Mouse (Mus musculus): Measurements from ENCODE around the gene Gm37240.

Gene Gm37240

DNA sequence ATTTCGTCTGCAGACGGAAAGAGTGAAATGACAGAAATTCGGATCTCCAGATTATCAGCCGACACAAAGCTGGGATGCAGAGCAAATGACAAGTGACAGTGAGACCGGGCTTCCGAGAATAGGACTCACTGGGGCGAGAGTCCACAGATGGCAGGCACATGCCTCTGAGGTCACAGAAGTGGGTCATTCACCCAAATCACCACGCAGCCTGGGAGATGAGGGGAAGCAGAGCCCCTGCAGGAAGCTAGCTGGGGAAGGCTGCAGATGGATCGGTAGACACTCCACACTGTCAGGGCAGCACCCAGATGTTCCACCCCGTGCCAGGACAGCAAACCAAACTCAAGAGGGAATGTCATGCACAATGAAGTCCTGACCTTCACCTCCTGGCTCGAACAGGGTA, 372.6 kb downstream of the Gm37240 start:
- intact Hi-C loops (cut with DNase I) = no loop called here

DNA sequence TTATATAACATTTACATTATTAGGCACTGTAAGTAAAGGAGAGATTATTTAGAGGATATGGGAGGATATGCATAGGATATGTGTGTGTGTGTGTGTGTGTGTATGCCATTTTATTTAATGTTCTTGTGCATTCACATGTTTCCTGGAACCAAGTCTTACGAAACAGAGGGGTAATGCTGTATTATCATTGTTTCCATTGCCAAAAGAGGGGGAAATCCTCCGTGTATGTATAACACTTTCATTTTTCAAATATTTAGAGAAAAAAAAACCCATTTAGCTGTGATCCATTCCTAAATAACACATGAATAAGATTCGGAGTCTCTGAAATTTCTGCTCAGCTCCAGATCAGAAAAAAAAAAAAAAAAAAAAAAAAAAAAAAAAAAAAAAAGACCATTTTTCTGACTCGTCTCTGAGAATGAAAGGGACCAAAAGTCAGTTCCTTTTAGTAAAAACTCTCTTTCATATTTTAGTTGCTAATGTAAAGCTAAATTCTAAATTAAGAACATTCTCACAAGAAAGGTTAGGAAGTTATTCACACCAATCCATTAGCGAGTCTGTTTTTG, 378.5 kb downstream of the Gm37240 start:
- intact Hi-C loops (cut with DNase I) = no loop called here

DNA sequence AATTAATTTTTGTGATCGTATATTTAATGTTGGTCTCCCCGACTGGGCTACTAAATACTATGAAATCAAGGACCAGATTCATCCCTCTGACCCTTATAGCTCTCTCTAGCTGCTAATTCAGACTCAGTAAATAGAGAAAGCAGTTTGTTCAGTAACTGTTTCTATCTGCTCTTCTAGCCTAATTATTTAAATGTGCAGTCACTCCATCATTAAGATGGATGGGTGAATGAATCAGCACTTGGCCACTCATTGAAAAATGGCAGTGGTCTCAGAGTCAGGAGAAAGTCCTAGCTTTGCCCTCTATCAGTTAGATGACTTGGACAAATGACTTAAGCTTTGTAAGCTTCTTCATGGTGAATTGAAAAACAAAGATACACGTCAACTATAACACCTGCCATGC, 387.2 kb downstream of the Gm37240 start:
- intact Hi-C loops (cut with DNase I) = no loop called here

DNA sequence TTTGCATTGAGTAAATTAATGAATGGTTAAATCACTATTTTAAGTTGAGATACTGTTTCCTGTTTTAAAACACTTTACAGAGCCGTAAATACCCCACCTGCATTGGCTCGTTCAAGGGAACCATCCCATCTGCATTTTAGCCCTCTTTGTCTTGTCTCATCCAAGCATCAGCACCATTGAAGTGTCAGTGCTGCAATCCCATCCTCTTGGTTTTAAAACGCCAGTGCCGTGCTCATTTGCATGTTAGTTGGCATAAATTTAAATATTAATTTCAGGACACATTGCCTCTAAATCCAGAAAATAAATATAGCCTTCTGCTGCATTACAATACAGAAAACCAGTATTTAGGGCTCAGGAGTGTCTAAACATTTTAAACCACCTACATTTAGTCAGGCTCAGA, 391.2 kb downstream of the Gm37240 start:
- intact Hi-C loops (cut with DNase I) = no loop called here

DNA sequence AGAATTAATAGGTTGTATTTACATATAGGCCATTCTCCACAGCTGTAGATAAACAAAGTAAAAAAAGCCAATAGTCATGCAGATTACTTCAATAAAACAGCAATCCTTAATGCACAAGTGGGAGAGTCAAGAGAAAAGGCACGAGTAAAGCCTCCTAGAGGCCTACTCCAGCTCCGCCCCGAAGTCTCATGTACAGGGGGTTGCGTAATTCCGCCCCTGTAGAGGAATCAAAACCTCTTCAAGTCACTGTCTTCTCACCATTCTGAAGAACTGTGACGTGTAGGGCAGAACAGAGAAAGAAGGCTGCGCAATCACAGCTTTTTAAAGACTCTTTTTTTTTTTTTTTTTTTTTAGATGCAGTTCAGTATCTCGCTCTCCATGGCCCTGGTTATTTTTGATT, 393.5 kb downstream of the Gm37240 start:
- intact Hi-C loops (cut with DNase I) = no loop called here

DNA sequence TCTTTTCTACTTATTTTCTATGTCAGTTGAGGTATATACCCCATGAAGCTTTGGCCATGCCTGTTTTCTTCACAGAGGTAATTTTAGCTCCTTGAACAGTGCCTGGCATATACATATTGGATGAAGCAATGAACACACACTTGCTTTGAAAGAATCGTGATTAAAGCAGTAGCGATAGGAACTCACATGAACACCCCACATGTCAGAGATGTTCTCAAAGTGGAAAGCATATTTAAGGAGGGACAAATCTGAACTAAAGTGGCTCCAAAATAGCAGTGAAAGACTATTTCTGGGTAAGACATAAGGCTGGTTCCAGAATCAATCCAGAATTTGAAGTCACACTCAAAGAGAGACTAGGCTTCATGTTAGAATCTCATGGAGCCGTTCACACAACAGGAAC, 397.1 kb downstream of the Gm37240 start:
- intact Hi-C loops (cut with DNase I) = no loop called here

DNA sequence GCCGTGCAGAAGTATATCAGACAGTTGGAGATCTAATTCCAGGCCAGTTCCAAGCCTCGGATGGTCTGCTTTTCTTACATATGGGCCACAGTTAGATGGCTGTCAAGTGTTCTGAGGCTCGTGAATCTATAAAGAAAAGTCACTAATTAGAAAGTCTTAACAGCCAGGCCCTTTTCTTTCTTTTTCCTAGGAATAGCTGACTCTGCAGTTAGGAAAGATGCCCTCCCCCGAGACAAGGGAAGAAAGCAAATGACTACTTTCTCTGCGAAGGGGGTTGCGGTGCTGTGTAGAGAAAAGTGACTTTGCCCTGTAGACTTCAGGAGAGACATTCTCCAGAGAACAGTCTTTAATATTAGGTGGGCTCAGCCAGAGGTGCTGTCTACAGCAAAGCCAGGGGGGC, 399.9 kb downstream of the Gm37240 start:
- intact Hi-C loops (cut with DNase I) = no loop called here

DNA sequence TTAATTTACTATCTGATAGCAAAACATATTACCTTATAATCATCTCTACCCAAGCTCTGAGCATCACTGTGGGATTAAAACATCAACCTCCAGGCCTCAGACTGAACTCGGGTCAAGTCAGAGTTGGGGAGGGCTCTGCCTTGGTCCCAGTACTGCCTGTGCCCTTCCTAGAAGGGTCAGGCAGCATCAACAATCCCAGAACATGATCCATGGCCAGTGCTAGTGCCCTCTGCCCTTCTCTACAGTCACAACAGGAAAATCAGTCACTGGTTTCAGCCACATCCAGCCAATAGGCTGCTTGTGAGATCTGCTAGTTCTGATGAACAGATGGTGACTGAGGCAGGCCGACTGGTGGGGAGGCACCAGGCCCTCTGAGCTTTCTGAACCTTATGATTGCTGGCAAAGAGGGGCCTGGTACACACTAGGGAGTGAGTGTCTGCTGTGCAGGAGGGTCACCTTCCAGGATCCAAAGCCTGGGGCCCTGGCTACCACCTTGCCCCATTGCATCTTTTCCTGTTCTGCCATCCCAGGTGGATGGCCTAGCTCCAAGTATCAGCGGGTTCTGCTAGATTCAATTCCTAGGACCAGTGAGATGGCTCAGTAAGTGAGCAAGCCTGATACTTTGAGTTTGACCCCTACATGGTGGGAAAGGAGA, 401.7 kb downstream of the Gm37240 start:
- intact Hi-C loops (cut with DNase I) = no loop called here

DNA sequence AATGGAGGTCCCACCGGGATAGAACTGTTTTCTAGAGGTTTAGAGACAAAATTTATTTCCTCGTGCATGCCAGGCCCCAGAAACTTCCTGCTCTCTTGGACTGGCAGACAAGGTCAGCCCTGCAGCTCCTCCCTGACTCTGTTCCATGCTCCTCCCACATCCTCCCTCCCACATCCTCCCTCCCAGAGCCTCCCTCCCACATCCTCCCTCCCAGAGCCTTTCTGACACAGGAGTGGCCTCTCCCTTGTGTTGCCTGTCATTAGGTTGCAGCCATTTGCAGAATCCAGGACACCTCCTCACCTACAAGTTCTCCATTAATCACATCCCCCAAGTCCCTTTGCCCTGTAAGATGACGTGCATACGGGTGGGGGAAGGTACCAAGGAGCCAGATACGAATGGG, 404.7 kb downstream of the Gm37240 start:
- intact Hi-C loops (cut with DNase I) = no loop called here

DNA sequence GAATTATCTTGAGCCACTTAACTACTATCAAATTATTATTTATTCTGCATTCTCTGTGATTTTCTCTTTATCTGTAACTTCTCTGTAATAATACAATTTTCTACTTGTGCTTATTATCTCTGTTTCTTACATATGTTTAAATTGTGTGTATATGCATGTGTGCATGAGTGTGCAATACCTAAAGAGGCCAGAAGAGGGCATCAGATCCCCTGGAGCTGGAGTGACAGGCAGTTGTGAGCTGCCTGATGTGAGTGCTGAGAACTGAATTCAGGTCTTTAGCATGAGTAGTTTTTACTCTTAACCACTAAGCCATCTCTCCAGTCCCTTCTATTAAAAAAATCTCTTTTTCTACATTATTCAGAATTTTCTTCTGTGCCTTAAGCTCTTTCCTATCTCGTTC, 406.7 kb downstream of the Gm37240 start:
- intact Hi-C loops (cut with DNase I) = no loop called here

DNA sequence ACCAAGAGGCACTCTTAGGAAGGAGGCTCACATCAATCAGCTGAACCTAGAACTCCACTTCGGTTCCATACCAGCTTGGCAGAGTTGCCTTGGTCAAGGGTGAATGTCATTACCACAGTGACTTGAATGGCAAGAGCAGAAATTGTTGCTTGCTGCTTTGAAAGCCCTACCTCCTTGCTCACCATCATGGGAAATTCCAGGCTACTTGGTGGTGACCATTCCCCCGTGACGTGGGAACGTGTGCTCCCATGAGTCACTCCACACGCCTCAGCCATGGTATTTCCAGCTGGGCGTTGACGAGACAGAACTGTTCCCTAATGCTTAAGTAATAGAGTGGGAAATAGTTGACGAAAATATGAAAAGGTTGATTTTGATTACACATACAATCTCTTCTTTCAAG, 408.6 kb downstream of the Gm37240 start:
- intact Hi-C loops (cut with DNase I) = no loop called here

DNA sequence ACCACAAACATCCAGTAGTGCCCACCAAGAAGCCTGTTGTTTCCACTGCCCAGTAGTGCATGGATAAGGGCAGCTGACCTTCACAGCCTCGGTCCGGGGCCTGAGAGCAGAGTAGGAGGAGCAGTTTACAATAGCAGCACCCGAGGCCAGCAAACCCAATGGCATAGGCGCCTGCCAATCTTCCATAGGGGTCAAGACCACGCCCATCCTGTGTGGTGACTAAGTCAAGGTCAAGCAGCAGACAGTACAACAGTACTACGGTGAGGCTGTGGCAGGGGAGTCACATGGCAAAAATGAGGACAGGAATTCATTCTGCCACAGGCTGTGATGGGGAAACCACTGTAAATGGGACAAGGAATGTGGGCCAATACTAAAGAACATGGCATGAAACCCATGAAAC, 417.6 kb downstream of the Gm37240 start:
- intact Hi-C loops (cut with DNase I) = no loop called here

DNA sequence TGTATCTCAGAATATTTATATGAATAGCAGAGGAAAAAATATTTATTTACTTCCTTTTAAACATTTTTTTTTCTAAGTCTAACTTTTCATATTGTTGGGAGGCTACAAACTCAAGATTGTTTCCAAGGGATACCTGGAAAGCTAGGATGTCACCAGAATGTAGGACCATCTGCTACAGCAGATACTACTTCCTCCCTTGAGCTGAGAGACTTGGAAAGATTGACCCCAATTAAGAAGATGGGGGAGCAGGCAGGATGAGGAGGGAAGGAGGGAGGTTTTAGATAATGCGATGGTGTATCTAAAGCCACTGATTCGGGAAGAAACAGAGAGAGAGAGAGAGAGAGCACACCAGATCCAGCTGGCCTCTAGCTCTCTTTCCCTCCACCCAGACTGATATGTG, 418.3 kb downstream of the Gm37240 start:
- intact Hi-C loops (cut with DNase I) = no loop called here

DNA sequence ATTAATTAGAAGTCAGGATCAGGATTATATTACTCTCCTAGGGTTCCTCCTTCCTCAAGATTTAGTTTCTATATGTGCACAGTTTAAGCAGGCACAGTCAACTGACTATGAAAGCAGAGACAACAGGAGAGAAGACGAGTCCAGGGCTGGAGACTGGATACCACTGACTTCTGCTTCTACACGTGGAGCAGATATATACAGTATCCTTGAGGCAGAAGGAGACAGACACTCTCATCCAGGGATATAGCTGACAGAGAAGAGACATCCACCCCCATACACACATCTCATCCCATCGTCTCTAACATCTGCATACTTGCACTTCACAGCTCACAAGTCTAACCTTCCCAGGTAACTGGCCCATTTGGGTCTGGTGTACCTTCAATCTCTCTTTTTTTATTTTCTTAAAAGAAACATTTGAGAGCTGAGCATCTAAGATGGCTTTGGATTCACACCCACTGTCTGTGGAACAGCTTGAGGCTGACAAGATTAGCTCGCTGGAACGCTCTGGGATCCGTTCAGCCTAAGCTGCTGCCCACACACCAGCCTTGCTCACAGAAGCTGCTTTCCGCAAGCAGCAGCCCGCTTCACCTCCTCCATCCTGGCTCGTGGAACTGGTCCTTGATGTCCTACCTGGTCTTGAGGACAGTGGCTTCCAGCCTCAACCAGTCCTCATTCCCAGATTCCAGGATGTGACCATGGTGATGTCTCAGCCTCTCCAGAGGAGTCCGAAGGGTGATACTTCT, 421.9 kb downstream of the Gm37240 start:
- intact Hi-C loops (cut with DNase I) = no loop called here

DNA sequence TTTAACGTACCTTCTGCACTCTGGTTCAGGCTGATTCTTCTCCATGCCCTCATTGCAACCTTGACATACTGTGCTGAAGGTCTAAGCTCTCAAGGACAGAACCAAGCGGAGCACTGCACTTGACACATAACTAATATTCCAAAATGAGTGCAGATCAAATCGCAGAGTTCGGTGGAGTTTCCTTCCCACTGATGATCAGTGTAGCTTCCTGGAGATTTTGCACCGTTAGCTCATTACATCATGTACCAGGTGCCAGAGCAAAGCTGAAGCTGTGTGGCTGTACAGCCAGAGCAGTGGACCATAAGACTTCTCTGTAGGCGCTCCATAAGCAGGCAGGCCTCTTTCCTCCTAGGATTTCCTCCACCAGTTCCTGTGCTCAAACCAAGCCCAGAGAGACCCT, 427.3 kb downstream of the Gm37240 start:
- intact Hi-C loops (cut with DNase I) = no loop called here

DNA sequence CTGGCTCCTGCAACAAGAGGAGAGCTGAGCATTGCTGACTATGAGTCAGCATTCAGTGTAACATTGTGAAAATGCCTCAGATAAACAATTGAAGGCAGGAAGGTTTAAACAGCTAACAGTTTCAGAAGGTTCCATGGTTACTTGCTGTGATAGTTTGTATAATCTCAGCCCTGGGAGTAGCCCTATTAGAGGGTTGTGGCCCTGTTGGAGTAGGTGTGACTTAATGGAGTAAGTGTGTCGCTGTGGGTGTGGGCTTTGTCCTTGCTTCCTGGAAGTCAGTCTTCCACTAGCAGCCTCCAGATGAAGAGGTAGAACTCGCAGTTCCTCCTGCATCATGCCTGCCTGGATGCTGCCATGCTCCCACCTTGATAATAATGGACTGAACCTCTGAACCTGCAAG, 430.3 kb downstream of the Gm37240 start:
- intact Hi-C loops (cut with DNase I) = no loop called here

DNA sequence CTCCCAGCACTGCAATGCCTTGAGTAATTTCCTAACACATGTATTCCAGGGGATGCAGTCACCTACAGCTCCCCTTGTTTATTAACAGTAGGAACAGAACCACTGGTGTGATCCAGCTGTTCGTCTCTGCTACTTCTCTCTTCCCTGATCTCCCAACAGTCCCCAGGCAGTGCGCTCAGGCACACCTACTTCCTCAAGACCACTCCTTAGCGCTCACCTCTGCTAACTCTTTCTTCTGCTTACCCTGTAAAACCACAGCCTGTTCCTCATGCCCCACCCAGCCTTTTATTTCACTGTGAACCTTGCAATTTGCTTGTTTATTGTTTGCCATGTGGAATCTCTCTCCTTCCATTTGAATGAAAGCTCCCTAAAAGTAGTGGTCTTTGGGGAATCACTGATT, 431.9 kb downstream of the Gm37240 start:
- intact Hi-C loops (cut with DNase I) = no loop called here

DNA sequence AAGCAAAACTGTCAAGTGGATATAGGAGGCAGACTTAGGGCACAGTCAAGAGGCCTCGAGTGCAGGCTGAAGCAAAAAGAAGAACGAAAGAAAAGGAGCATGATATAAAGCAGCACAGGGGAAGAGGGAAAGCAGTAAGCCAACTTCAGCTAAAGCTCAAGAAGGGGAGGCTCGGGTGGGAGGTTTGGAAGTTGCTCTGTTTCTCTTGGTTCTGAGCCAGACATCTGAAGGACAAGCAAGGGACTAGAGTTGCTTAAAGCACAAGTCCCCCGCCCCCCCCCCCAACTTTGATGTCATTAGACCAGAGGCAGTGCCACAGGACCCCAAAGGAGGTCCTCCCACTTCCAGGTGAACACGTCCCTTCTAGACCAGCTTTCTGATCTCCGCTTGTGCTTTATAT, 433.3 kb downstream of the Gm37240 start:
- intact Hi-C loops (cut with DNase I) = no loop called here

DNA sequence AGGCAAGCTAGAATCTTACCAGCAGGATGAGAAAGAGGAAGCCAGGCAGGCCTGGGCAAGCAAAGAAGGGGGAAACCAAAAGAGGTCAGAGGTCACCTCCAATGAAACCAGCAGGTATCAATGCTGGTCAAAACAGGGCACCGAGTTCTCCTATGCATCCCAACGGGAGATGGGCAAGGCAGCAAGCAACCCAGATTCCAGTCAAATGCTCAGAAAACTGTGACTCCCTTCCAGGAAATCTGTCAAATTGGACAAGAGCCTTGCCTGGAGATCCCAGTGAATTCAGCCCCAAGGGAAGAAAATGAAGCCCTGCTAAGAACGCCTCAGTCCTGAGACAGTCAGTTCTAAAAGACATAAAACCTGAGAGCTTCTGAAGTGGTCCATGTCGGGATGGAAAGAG, 437.9 kb downstream of the Gm37240 start:
- intact Hi-C loops (cut with DNase I) = no loop called here

DNA sequence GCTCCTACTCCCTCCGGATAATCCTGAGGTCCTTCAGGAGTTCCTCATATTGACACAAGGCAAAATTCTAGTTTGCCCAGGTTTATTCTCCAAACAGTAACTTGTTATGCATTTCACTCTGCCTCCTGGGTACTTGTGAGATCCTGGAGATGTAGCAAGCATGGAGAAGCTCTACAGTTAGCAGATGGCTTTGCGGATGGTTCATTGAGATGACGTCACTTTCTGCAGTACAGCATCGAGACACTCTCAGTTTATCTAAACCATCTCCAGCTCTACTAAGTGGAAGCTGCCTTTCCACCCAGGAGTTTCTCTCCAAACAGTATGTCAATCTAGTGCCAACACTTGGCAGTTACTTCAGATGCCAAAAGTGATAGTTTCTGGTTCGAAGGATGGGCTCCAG, 444.5 kb downstream of the Gm37240 start:
- intact Hi-C loops (cut with DNase I) = no loop called here

DNA sequence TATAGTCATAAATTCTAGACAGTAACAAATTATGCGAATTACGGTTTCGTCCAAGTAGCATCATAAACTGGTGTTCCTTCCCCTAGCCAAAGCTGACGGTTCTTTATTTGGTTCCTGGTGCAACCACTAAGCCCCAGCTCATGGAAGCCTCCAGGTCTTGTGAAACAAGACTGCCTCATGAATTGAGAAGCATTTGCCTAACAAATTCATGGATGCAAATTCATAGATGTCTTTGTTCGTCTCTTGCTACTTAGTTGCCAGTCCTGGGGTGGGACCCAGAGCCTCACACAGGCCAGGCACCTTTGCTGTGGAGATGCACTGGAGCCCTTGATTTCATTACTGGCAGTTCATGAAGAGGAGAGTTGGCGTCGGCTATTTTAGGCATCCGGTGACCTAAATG, 445.1 kb downstream of the Gm37240 start:
- intact Hi-C loops (cut with DNase I) = no loop called here

DNA sequence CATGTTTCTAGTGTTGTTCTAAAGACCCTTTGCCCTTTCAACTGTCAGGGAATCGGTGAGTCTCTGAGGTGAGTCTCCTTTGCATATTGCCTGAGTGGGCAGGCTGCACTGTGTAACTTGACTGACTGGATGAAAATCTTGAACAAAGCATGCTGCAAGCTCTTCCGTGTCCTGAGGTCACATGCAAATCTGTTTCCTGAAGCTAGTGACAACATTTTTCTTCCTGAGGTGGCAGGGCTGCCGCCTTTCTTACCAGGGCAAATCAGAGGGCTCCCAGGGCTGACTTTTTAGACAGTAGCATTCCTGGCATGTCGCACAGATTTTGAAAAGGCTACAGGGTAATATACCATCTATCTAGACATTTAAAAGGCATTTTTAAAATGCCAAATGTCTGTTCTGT, 451.9 kb downstream of the Gm37240 start:
- intact Hi-C loops (cut with DNase I) = no loop called here

DNA sequence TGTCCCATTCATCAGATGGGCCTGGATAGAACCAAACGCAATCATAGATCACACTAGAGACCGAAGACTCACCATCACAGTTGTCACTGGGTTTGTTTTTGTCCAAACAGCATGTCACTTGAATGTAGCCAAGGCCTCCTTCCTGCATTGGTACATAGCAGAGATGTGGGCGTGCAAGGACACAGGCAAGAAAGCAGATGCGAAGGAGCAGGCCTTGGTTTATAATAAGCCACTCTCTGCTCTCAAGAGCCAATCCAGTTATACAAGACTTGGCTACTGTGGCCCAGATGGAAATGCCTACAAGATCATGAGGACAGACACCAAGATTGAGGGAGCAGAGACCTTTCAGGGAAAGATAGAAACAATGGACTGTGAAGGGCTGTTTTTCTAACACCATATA, 456.1 kb downstream of the Gm37240 start:
- intact Hi-C loops (cut with DNase I) = no loop called here
